Mouse (Mus musculus): ENCODE measurements around the gene Hoxc6.

DNA sequence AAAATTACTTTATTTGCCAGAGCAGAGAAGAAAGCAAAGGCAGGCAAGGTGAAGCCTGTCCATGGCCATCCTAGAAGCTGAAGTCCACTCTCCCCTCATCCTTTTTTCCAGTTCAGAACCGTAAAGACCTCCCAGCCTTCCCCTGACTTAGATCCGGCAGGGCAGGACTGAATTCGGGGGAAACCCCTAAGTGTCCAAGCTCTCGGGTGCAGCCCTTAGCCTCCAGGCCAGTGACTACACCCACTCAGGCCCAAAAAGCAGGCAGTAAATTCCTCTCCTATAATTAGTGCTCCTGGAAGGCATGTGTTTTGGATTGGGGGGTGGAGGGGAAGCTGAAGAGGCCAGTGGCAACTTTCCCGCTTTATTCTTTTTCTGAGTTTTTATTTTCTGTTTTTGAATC, 7.7 kb downstream of the Hoxc6 start:
- no peak for TF ChIP-seq HCFC1 (IDR thresholded peaks at IDR 0.05; ENCODE audit: borderline replicate concordance, insufficient read depth, low read length)
- no peak for TF ChIP-seq ZNF384 (IDR thresholded peaks at IDR 0.05; ENCODE audit: low read depth, low read length)
- TF ChIP-seq CHD2 (IDR thresholded peaks at IDR 0.05; ENCODE audit: low read depth, low read length), result no peak

Data from ES-E14 (cell line).